In genomic region chr4:44633694-44634524, GRCm38 (mm10) we compare ENCODE assay signal across 10 mouse cellular contexts.
DNase-seq lines count a peak whose midpoint lies in the region; ATAC-seq lines count a peak whose summit lies in the region.
"Had no signal": no experiment of that assay in that cellular context is flagged by ENCODE, and none has a peak within 500 bp of the region (broad histone marks: within the 10 kb centered on the region; RNA-seq: fewer than 3 reads in every experiment).

No protein-coding gene starts in this region.

- H3K36me3 ChIP-seq in forebrain, embryonic 14.5 days (ENCODE audit: control insufficient read depth, insufficient read depth, low read length), result no peaks in the 10 kb centered on the region
- H3K36me3 ChIP-seq in forebrain, embryonic 12.5 days (replicated peaks), result no peaks in the 10 kb centered on the region
- no peaks in the 10 kb centered on the region for H3K36me3 ChIP-seq in lung, embryonic 15.5 days
- H3K36me3 ChIP-seq in kidney, embryonic 16.5 days (ENCODE audit: insufficient read depth, low read length), result no peaks in the 10 kb centered on the region

- ATAC-seq in forebrain, embryonic 14.5 days, result no peak
- ATAC-seq in forebrain, embryonic 12.5 days (ENCODE audit: low FRiP score), result no peak
- no peak for ATAC-seq in lung, embryonic 15.5 days (ENCODE audit: borderline replicate concordance, extremely low read depth, low FRiP score, low TSS enrichment)
- ATAC-seq in kidney, embryonic 16.5 days (ENCODE audit: low FRiP score, low TSS enrichment), result peak; percentile 57

- DNase-seq in forebrain, embryonic 14.5 days (ENCODE audit: low spot score), result peak; percentile 32
- DNase-seq in lung, postnatal 10 days, result no peak
- DNase-seq in retina, postnatal 7 days (ENCODE audit: low read depth, low spot score), result peak; percentile 54
- no peak for DNase-seq in adrenal gland, postnatal 10 days
- DNase-seq in frontal cortex, postnatal 14 days (ENCODE audit: low spot score in 2 of 2), result no peak
- DNase-seq: cerebellum, adult 11-12 months had no signal

- no peaks in the 10 kb centered on the region for H3K9me3 ChIP-seq in forebrain, embryonic 14.5 days (replicated peaks; ENCODE audit: control insufficient read depth, low read length)
- no peaks in the 10 kb centered on the region for H3K9me3 ChIP-seq in forebrain, embryonic 12.5 days
- H3K9me3 ChIP-seq in lung, embryonic 15.5 days, result no peaks in the 10 kb centered on the region
- H3K9me3 ChIP-seq in kidney, embryonic 16.5 days (ENCODE audit: low read length), result peaks cover 5% of the 10 kb centered on the region; the same call in 1 of the 2 replicates

- no peak overlapping the region for H3K4me3 ChIP-seq in forebrain, embryonic 14.5 days (ENCODE audit: low read depth, low read length)
- no peak overlapping the region for H3K4me3 ChIP-seq in forebrain, embryonic 12.5 days (replicated peaks)
- no peak overlapping the region for H3K4me3 ChIP-seq in lung, embryonic 15.5 days
- H3K4me3 ChIP-seq in kidney, embryonic 16.5 days (ENCODE audit: low read length), result no peak overlapping the region

- 16% methylated on average over 12 of the region's 12 CpGs for WGBS in forebrain, embryonic 14.5 days
- 13% methylated on average over 12 of the region's 12 CpGs for WGBS in forebrain, embryonic 12.5 days
- WGBS in lung, embryonic 15.5 days, result 10% methylated on average over 12 of the region's 12 CpGs
- WGBS in kidney, embryonic 16.5 days, result 10% methylated on average over 12 of the region's 12 CpGs

- no peak overlapping the region for H3K4me2 ChIP-seq in forebrain, embryonic 14.5 days (ENCODE audit: low read length)
- H3K4me2 ChIP-seq in forebrain, embryonic 12.5 days, result no peak overlapping the region
- H3K4me2 ChIP-seq in lung, embryonic 15.5 days, result peak overlapping the region; percentile 8; the same call in 1 of the 2 replicates
- peak overlapping the region; percentile 30 for H3K4me2 ChIP-seq in kidney, embryonic 16.5 days (replicated peaks; ENCODE audit: low read depth, low read length)

- no peaks in the 10 kb centered on the region for H3K27me3 ChIP-seq in forebrain, embryonic 14.5 days (replicated peaks; ENCODE audit: control insufficient read depth, insufficient read depth, low read length)
- peaks cover 15% of the 10 kb centered on the region; the same call in 1 of the 2 replicates for H3K27me3 ChIP-seq in forebrain, embryonic 12.5 days
- H3K27me3 ChIP-seq in lung, embryonic 15.5 days, result no peaks in the 10 kb centered on the region
- peaks cover 6% of the 10 kb centered on the region for H3K27me3 ChIP-seq in kidney, embryonic 16.5 days (ENCODE audit: insufficient read depth, low read length)

- H3K27ac ChIP-seq in forebrain, embryonic 14.5 days (ENCODE audit: low read depth, low read length), result no peak overlapping the region
- H3K27ac ChIP-seq in forebrain, embryonic 12.5 days, result no peak overlapping the region
- H3K27ac ChIP-seq in lung, embryonic 15.5 days, result no peak overlapping the region
- no peak overlapping the region for H3K27ac ChIP-seq in kidney, embryonic 16.5 days (ENCODE audit: low read length)
- H3K27ac ChIP-seq: liver, embryonic 14.5 days had no signal

- no peaks in the 10 kb centered on the region for H3K4me1 ChIP-seq in forebrain, embryonic 14.5 days (ENCODE audit: control insufficient read depth, insufficient read depth, low read length)
- H3K4me1 ChIP-seq in forebrain, embryonic 12.5 days, result peaks cover 12% of the 10 kb centered on the region; the same call in 1 of the 2 replicates
- 0 out of 2 replicates have a peak, but pooled peaks cover 7% of the 10 kb centered on the region for H3K4me1 ChIP-seq in lung, embryonic 15.5 days
- peaks cover 7% of the 10 kb centered on the region; the same call in 1 of the 2 replicates for H3K4me1 ChIP-seq in kidney, embryonic 16.5 days (ENCODE audit: insufficient read depth, low read length)

- H3K9ac ChIP-seq in forebrain, embryonic 14.5 days (ENCODE audit: low read length), result no peak overlapping the region
- no peak overlapping the region for H3K9ac ChIP-seq in forebrain, embryonic 12.5 days
- H3K9ac ChIP-seq in lung, embryonic 15.5 days, result no peak overlapping the region
- no peak overlapping the region for H3K9ac ChIP-seq in kidney, embryonic 16.5 days (replicated peaks; ENCODE audit: low read length)
- H3K9ac ChIP-seq: liver, embryonic 14.5 days had no signal

Comparison
In these comparisons a context has a peak if more than half of its experiments do, and no peak if none do; other contexts are left out.
1. DNase-seq: peak in forebrain, embryonic 14.5 days (single experiment) and retina, postnatal 7 days (single experiment); none in lung, postnatal 10 days (single experiment), adrenal gland, postnatal 10 days (single experiment) and frontal cortex, postnatal 14 days (0 of 2).
2. H3K4me2 ChIP-seq: peak in lung, embryonic 15.5 days (single experiment) and kidney, embryonic 16.5 days (single experiment); none in forebrain, embryonic 14.5 days (single experiment) and forebrain, embryonic 12.5 days (single experiment).